Mouse (Mus musculus): ENCODE measurements around the gene Mroh3. TPM values are rescaled to one million over a fixed set of nuclear protein-coding genes. Genes with fewer than 3 reads are reported as not detected.

The Mroh3 gene
- total RNA-seq (2021) = 1 to 10 TPM; 1.0 to 1.2 TPM

GRCm38 (mm10) chr1:136212803-136213202, at the start of gene Mroh3:
TSS of gene Mroh3 (minus strand) at chr1:136212828.
- intact Hi-C loops (cut with DNase I) = no loop called here
- DNase-seq = peak; percentile 38

- intact Hi-C loops (cut with DNase I) = loop anchor here (10.0 kb wide), 1 partner anchor 86 kb away; no protein-coding TSS in a partner anchor
- no peak for DNase-seq
Measured at GRCm38 (mm10) chr1:136260635-136261238, 48.1 kb upstream of the Mroh3 start, which contains the start of gene Gpr25. TSS of gene Gpr25 (minus strand) at chr1:136260873.

- DNase-seq = peak; percentile 70
- intact Hi-C loops (cut with DNase I) = loop anchor here (10.0 kb wide), 1 partner anchor 85 kb away; no protein-coding TSS in a partner anchor
Measured at GRCm38 (mm10) chr1:136259893-136260634, 47.4 kb upstream of the Mroh3 start.

- DNase-seq = no peak
Measured at GRCm38 (mm10) chr1:136259543-136259892, 46.9 kb upstream of the Mroh3 start.

GRCm38 (mm10) chr1:136258495-136258894, 45.9 kb upstream of the Mroh3 start:
- DNase-seq = no peak
- intact Hi-C loops (cut with DNase I) = no loop called here

More at GRCm38 (mm10) chr1:136259543-136259892, 46.9 kb upstream of the Mroh3 start:
- intact Hi-C loops (cut with DNase I) = no loop called here

GRCm38 (mm10) chr1:136255657-136256056, 43.0 kb upstream of the Mroh3 start:
- intact Hi-C loops (cut with DNase I) = no loop called here
- DNase-seq = no peak

- no peak for DNase-seq
- intact Hi-C loops (cut with DNase I) = no loop called here
Measured at GRCm38 (mm10) chr1:136255174-136255573, 42.5 kb upstream of the Mroh3 start.

- no peak for DNase-seq
- intact Hi-C loops (cut with DNase I) = no loop called here
Measured at GRCm38 (mm10) chr1:136254503-136255065, 42.0 kb upstream of the Mroh3 start.

GRCm38 (mm10) chr1:136253472-136253871, 40.8 kb upstream of the Mroh3 start:
- DNase-seq = no peak

GRCm38 (mm10) chr1:136249662-136250061, 37.0 kb upstream of the Mroh3 start:
- intact Hi-C loops (cut with DNase I) = no loop called here
- DNase-seq = peak; percentile 51

More at GRCm38 (mm10) chr1:136253472-136253871, 40.8 kb upstream of the Mroh3 start:
- intact Hi-C loops (cut with DNase I) = no loop called here

- intact Hi-C loops (cut with DNase I) = no loop called here
- DNase-seq = no peak
Measured at GRCm38 (mm10) chr1:136247393-136247792, 34.8 kb upstream of the Mroh3 start.

- intact Hi-C loops (cut with DNase I) = no loop called here
- no peak for DNase-seq
Measured at GRCm38 (mm10) chr1:136244469-136244868, 31.8 kb upstream of the Mroh3 start.

- no peak for DNase-seq
- intact Hi-C loops (cut with DNase I) = no loop called here
Measured at GRCm38 (mm10) chr1:136241801-136242200, 29.2 kb upstream of the Mroh3 start.

GRCm38 (mm10) chr1:136238495-136238894, 25.9 kb upstream of the Mroh3 start:
- intact Hi-C loops (cut with DNase I) = no loop called here
- DNase-seq = no peak

- DNase-seq = no peak
- intact Hi-C loops (cut with DNase I) = no loop called here
Measured at GRCm38 (mm10) chr1:136234595-136235092, 22.0 kb upstream of the Mroh3 start.

- intact Hi-C loops (cut with DNase I) = no loop called here
- peak; percentile 74 for DNase-seq
Measured at GRCm38 (mm10) chr1:136233892-136234594, 21.4 kb upstream of the Mroh3 start, which contains the start of gene Inava. TSS of gene Inava (minus strand) at chr1:136234264.

- DNase-seq = peak; percentile 29
- intact Hi-C loops (cut with DNase I) = no loop called here
Measured at GRCm38 (mm10) chr1:136232986-136233790, 20.6 kb upstream of the Mroh3 start.

GRCm38 (mm10) chr1:136232285-136232926, 19.8 kb upstream of the Mroh3 start:
- intact Hi-C loops (cut with DNase I) = no loop called here

GRCm38 (mm10) chr1:136231596-136231995, 19.0 kb upstream of the Mroh3 start:
- no peak for DNase-seq
- intact Hi-C loops (cut with DNase I) = no loop called here

More at GRCm38 (mm10) chr1:136232285-136232926, 19.8 kb upstream of the Mroh3 start:
- no peak for DNase-seq
